Mouse (Mus musculus): ENCODE results near the gene Tmco3.

- no peak for TF ChIP-seq CTCF (IDR thresholded peaks at IDR 0.05)
- no peak for TF ChIP-seq EP300 (IDR thresholded peaks at IDR 0.05; ENCODE audit: insufficient read depth, low read depth, low read length)
- TF ChIP-seq POLR2A (IDR thresholded peaks at IDR 0.05; ENCODE audit: insufficient read depth, low read depth, low read length), result no peak
Measured at GRCm38 (mm10) chr8:13339646-13339990, 51.6 kb downstream of the Tmco3 start.

Measured in heart, adult 2 months (tissue).